Mouse (Mus musculus) ovary, postnatal 14 days (tissue): ENCODE results near the gene Mup10.
"Not testable (repeated sequence)": the region's sequence is repeated elsewhere in the genome, so short reads cannot be mapped to it uniquely, and the experiment has no call there.

Experiments
- DNase-seq: peaks from one replicate; pipeline ENCODE4 v3.0.0; 2022; ENCODE audit warnings: low spot score

The Mup10 gene

GRCm38 (mm10) chr4:60582099-60582498, at the start of gene Mup10:
TSS of gene Mup10 (minus strand) at chr4:60582199.
- not testable (repeated sequence) for DNase-seq
